Mouse (Mus musculus): Measurements from ENCODE around the gene Camkmt. TPM values are rescaled to one million over a fixed set of nuclear protein-coding genes. Genes with fewer than 3 reads are reported as not detected.

The Camkmt gene
- total and polyA plus RNA-seq, 3 experiments, result 1.6 to 5.9 TPM; not detected in 1

DNA sequence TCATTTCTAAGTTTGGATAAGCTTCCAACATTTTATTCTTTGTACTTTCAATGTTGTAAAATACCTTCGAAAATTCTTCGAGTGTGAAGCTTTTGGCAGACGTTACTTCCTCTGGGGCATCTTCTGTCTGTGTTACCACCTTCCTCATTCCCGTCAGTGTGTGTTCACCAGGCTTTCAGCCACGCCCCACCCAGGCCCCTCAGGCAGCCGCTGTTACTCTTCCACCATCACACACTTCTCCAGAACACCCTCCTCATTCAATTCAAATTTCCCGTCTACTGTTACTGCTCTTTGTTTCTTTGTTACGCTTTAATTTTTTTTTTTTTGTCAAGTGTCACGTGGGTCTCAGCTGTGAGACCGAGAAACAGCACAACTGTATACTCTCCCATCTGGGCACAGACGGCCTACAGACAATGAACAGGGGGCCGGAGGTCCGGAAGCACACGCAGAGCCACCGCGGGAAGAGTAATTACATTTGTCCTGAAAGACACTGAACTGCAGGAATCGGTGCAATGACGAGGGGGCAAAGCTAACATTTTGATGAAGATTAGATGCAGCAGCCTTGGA, 250.9 kb downstream of the Camkmt start:
- no peak overlapping the region for H3K9ac ChIP-seq (ENCODE audit: control insufficient read depth, low read depth, low read length, poor library complexity, severe bottlenecking)
- no peak for DNase-seq (ENCODE audit: low read depth, low spot score)
- H3K9me3 ChIP-seq (replicated peaks; ENCODE audit: insufficient read depth, low read length), result no peaks in the 10 kb centered on the region
- H3K4me3 ChIP-seq (ENCODE audit: control insufficient read depth in 1 of 2, insufficient read depth in 1 of 2, low read depth in 2 of 2, low read length in 2 of 2), result no peak overlapping the region
- H3K79me2 ChIP-seq (ENCODE audit: control insufficient read depth, insufficient read depth, low read length, poor library complexity), result no peaks in the 10 kb centered on the region
- TF ChIP-seq CHD1 (IDR thresholded peaks at IDR 0.05; ENCODE audit: low read depth, low read length) (no peak), RAD21 (IDR thresholded peaks at IDR 0.05; ENCODE audit: low read depth, low read length) (no peak), RCOR1 (IDR thresholded peaks at IDR 0.05; ENCODE audit: low read depth, low read length) (no peak), NRF1 (IDR thresholded peaks at IDR 0.05; ENCODE audit: insufficient read depth, low read depth, low read length, poor library complexity, severe bottlenecking) (no peak), USF2 (IDR thresholded peaks at IDR 0.05; ENCODE audit: borderline replicate concordance in 1 of 2, insufficient read depth in 1 of 2, low read depth in 1 of 2, low read length in 2 of 2) (no peak), ZC3H11A (IDR thresholded peaks at IDR 0.05; ENCODE audit: low read depth, low read length) (no peak), ZKSCAN1 (IDR thresholded peaks at IDR 0.05; ENCODE audit: low read depth, low read length) (no peak), USF1 (IDR thresholded peaks at IDR 0.05; ENCODE audit: low read depth, low read length) (no peak), CTCF (IDR thresholded peaks at IDR 0.05 in 2 of 3, conservative IDR thresholded peaks at IDR 0.05 in 1 of 3; ENCODE audit: control insufficient read depth in 1 of 3, insufficient read depth in 1 of 3, low read depth in 2 of 3, low read length in 3 of 3, poor library complexity in 1 of 3, severe bottlenecking in 1 of 3) (no peak), ETS1 (IDR thresholded peaks at IDR 0.05; ENCODE audit: low read depth, low read length) (no peak), SMC3 (IDR thresholded peaks at IDR 0.05; ENCODE audit: low read depth, low read length) (no peak), MYB (IDR thresholded peaks at IDR 0.05; ENCODE audit: low read depth, low read length) (no peak), POLR2AphosphoS5 (IDR thresholded peaks at IDR 0.05; ENCODE audit: borderline replicate concordance, low read depth, low read length) (no peak), TBP (IDR thresholded peaks at IDR 0.05; ENCODE audit: low read depth, low read length) (no peak), HCFC1 (IDR thresholded peaks at IDR 0.05; ENCODE audit: low read depth, low read length) (no peak), MAZ (IDR thresholded peaks at IDR 0.05; ENCODE audit: low read depth, low read length) (no peak), MAX (IDR thresholded peaks at IDR 0.05; ENCODE audit: low read length) (no peak)
- no peaks in the 10 kb centered on the region for H3K36me3 ChIP-seq (ENCODE audit: control insufficient read depth in 1 of 2, insufficient read depth in 2 of 2, low read length in 2 of 2)
- no peaks in the 10 kb centered on the region for H3K4me1 ChIP-seq (ENCODE audit: control insufficient read depth in 1 of 2, insufficient read depth in 2 of 2, low read length in 2 of 2)
- no peak overlapping the region for H3K27ac ChIP-seq (ENCODE audit: control insufficient read depth, low read depth, low read length)
- H3K27me3 ChIP-seq (ENCODE audit: control insufficient read depth in 1 of 2, insufficient read depth in 2 of 2, low read length in 2 of 2), result no peaks in the 10 kb centered on the region; a peak in 1 of 4 replicates

DNA sequence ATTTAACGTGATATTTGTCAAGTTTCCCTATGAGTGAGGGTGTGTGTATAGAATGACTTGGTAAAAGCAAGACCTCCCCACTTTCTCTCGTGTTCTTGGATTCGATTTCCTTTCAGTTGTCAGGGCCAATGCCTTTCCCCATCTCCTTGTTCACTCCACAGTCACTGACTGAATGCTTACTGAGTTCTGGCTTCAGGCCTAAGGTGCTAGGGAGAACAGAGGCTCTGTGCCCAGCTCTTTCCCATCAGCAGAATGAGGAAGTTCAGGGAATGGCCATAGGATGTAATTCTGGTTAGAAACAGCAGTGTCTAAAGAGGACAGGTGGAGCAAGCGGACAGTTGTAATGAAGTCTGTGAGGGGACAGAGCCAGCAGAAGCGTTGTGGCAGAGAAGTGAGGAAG, 252.1 kb downstream of the Camkmt start:
- no peaks in the 10 kb centered on the region for H3K9me3 ChIP-seq (replicated peaks; ENCODE audit: insufficient read depth, low read length)
- DNase-seq (ENCODE audit: low read depth, low spot score), result no peak
- H3K4me3 ChIP-seq (ENCODE audit: control insufficient read depth in 1 of 2, insufficient read depth in 1 of 2, low read depth in 2 of 2, low read length in 2 of 2), result no peak overlapping the region
- H3K36me3 ChIP-seq (ENCODE audit: control insufficient read depth in 1 of 2, insufficient read depth in 2 of 2, low read length in 2 of 2), result no peaks in the 10 kb centered on the region
- no peak overlapping the region for H3K9ac ChIP-seq (ENCODE audit: control insufficient read depth, low read depth, low read length, poor library complexity, severe bottlenecking)
- H3K27ac ChIP-seq (ENCODE audit: control insufficient read depth, low read depth, low read length), result no peak overlapping the region
- H3K79me2 ChIP-seq (ENCODE audit: control insufficient read depth, insufficient read depth, low read length, poor library complexity), result no peaks in the 10 kb centered on the region
- no peaks in the 10 kb centered on the region for H3K4me1 ChIP-seq (ENCODE audit: control insufficient read depth in 1 of 2, insufficient read depth in 2 of 2, low read length in 2 of 2)
- TF ChIP-seq ZC3H11A (IDR thresholded peaks at IDR 0.05; ENCODE audit: low read depth, low read length) (no peak), JUND (IDR thresholded peaks at IDR 0.05; ENCODE audit: low read depth, low read length) (no peak), NRF1 (IDR thresholded peaks at IDR 0.05; ENCODE audit: insufficient read depth, low read depth, low read length, poor library complexity, severe bottlenecking) (no peak), KAT2A (conservative IDR thresholded peaks at IDR 0.05; ENCODE audit: low read depth, low read length) (no peak), RAD21 (IDR thresholded peaks at IDR 0.05; ENCODE audit: low read depth, low read length) (no peak), HCFC1 (IDR thresholded peaks at IDR 0.05; ENCODE audit: low read depth, low read length) (no peak), GABPA (IDR thresholded peaks at IDR 0.05; ENCODE audit: low read depth, low read length) (no peak), MEF2A (IDR thresholded peaks at IDR 0.05; ENCODE audit: extremely low read depth, insufficient replicate concordance, low read depth, low read length, poor library complexity, severe bottlenecking) (no peak), POLR2A (IDR thresholded peaks at IDR 0.05; ENCODE audit: control insufficient read depth in 1 of 2, insufficient read depth in 1 of 2, low read depth in 1 of 2, low read length in 2 of 2, poor library complexity in 1 of 2) (no peak), POLR2AphosphoS5 (IDR thresholded peaks at IDR 0.05; ENCODE audit: borderline replicate concordance, low read depth, low read length) (no peak), MYB (IDR thresholded peaks at IDR 0.05; ENCODE audit: low read depth, low read length) (no peak), ZNF384 (IDR thresholded peaks at IDR 0.05; ENCODE audit: low read depth, low read length) (no peak), MXI1 (IDR thresholded peaks at IDR 0.05; ENCODE audit: low read depth, low read length) (no peak), GATA1 (IDR thresholded peaks at IDR 0.05; ENCODE audit: low read depth, low read length) (no peak), MAFK (IDR thresholded peaks at IDR 0.05; ENCODE audit: borderline replicate concordance, low read depth, low read length) (no peak), ETS1 (IDR thresholded peaks at IDR 0.05; ENCODE audit: low read depth, low read length) (no peak), RCOR1 (IDR thresholded peaks at IDR 0.05; ENCODE audit: low read depth, low read length) (no peak), ZMIZ1 (IDR thresholded peaks at IDR 0.05; ENCODE audit: low read depth, low read length) (no peak), TBP (IDR thresholded peaks at IDR 0.05; ENCODE audit: low read depth, low read length) (no peak)
- no peaks in the 10 kb centered on the region for H3K27me3 ChIP-seq (ENCODE audit: control insufficient read depth in 1 of 2, insufficient read depth in 2 of 2, low read length in 2 of 2)
